Mouse (Mus musculus) neural tube, embryonic 13.5 days (tissue): ENCODE data around the gene Plp2. TPM values are rescaled to one million over a fixed set of nuclear protein-coding genes. Genes with fewer than 3 reads are reported as not detected.
"Not testable (repeated sequence)": the region's sequence is repeated elsewhere in the genome, so short reads cannot be mapped to it uniquely, and the experiment has no call there.

ENCODE experiments used
- ATAC-seq: fragments of 200-750 bp; cut with Nextera tagmentation; 2 replicates; pipeline ENCODE4 v1.8.0; 2017; ENCODE audit warnings: low read depth, mild to moderate bottlenecking, moderate TSS enrichment, moderate library complexity
- H3K27ac ChIP-seq: fragments of 300-500 bp; sonication (generic); replicated peaks from 2 replicates; pipeline ENCODE4 v1.5.1; 2015; ENCODE audit warnings: moderate library complexity, mild to moderate bottlenecking, inconsistent platforms
- H3K27me3 ChIP-seq: fragments of 300-500 bp; sonication (generic); 2 replicates; pipeline ENCODE4 v1.6.1; 2015; ENCODE audit warnings: mild to moderate bottlenecking, inconsistent platforms
- H3K36me3 ChIP-seq: fragments of 300-500 bp; sonication (generic); 2 replicates; pipeline ENCODE4 v1.6.1; 2015; ENCODE audit warnings: mild to moderate bottlenecking, inconsistent platforms
- H3K4me1 ChIP-seq: fragments of 300-500 bp; sonication (generic); replicated peaks from 2 replicates; pipeline ENCODE4 v1.6.1; 2015; ENCODE audit warnings: inconsistent platforms
- H3K4me2 ChIP-seq: fragments of 300-500 bp; sonication (generic); 2 replicates; pipeline ENCODE4 v1.6.1; 2015; ENCODE audit warnings: inconsistent platforms, mild to moderate bottlenecking, moderate library complexity
- H3K4me3 ChIP-seq: fragments of 300-500 bp; sonication (generic); 2 replicates; pipeline ENCODE4 v1.5.1; 2015; ENCODE audit warnings: mild to moderate bottlenecking, inconsistent platforms
- H3K9ac ChIP-seq: fragments of 300-500 bp; sonication (generic); 2 replicates; pipeline ENCODE4 v1.6.1; 2015; ENCODE audit warnings: moderate library complexity, mild to moderate bottlenecking, inconsistent platforms
- H3K9me3 ChIP-seq: fragments of 300-500 bp; sonication (generic); 2 replicates; pipeline ENCODE4 v1.6.1; 2016; ENCODE audit warnings: inconsistent platforms
- WGBS: fragments of 180-500 bp; shearing (Covaris S2); methylation state at CpG from one replicate; pipeline ENCODE4 v1.1.7; 2015; 5-methylcytosine and 5-hydroxymethylcytosine counted together
- polyA plus RNA-seq: library from polyadenylated mRNA; unstranded; fragments of >200 nt; fragmentation: Nextera tagmentation; extraction: Ambion mirVana; gene quantifications from 2 replicates; pipeline ENCODE4 v1.2.1, GENCODE M21; 2015

Gene Plp2
- polyA plus RNA-seq, result 27.2 and 33.4 TPM in 2 replicates

- no peaks in the 10 kb centered on the region for H3K9me3 ChIP-seq
- H3K27me3 ChIP-seq, result no peaks in the 10 kb centered on the region
- no peaks in the 10 kb centered on the region for H3K36me3 ChIP-seq
- peak within 1 kb of the TSS; percentile 52 for H3K4me2 ChIP-seq
- H3K4me1 ChIP-seq, result peaks cover 5% of the 10 kb centered on the region; the same call in 1 of the 2 replicates
- H3K27ac ChIP-seq, result no peak within 1 kb of the TSS
- peak within 1 kb of the TSS; percentile 55 for H3K9ac ChIP-seq
- peak; percentile 48 for ATAC-seq
- WGBS, result 19% methylated on average over 36 of the region's 36 CpGs
- peak within 1 kb of the TSS; percentile 37 for H3K4me3 ChIP-seq
Measured at GRCm38 (mm10) chrX:7670921-7671623, at the start of gene Plp2. Gene Plp2, minus strand, starts transcription at chrX:7671390.

GRCm38 (mm10) chrX:7716058-7716457 is 44.9 kb upstream of the Plp2 start:
- ATAC-seq, H3K27me3 ChIP-seq, H3K36me3 ChIP-seq, H3K9me3 ChIP-seq, H3K27ac ChIP-seq, H3K4me3 ChIP-seq, H3K9ac ChIP-seq, H3K4me1 ChIP-seq, H3K4me2 ChIP-seq: not testable (repeated sequence)
- WGBS, result 52% methylated on average over 1 of the region's 1 CpGs

- Histone ChIP-seq H3K27ac (0 out of 2 replicates have a peak within 1 kb of the TSS, but pooled peaks have one; percentile 38), H3K9ac (peak within 1 kb of the TSS; percentile 63), H3K4me3 (peak within 1 kb of the TSS; percentile 33), H3K4me2 (peak within 1 kb of the TSS; percentile 54)
- not testable (repeated sequence) for H3K4me1 ChIP-seq, H3K27me3 ChIP-seq, H3K36me3 ChIP-seq, H3K9me3 ChIP-seq
- 21% methylated on average over 56 of the region's 60 CpGs for WGBS
- peak; percentile 98 for ATAC-seq
Measured at GRCm38 (mm10) chrX:7714135-7714899, 43.1 kb upstream of the Plp2 start, which contains the start of gene Wdr45. Gene Wdr45, plus strand, starts transcription at chrX:7714333.

- 37% methylated on average over 6 of the region's 12 CpGs for WGBS
- Histone ChIP-seq H3K27ac (0 out of 2 replicates have a peak overlapping the region, but pooled peaks have one; percentile 38), H3K9ac (peak overlapping the region; percentile 63), H3K4me3 (peak overlapping the region; percentile 33), H3K4me2 (peak overlapping the region; percentile 54)
- H3K4me1 ChIP-seq, H3K36me3 ChIP-seq, ATAC-seq, H3K9me3 ChIP-seq, H3K27me3 ChIP-seq: not testable (repeated sequence)
Measured at GRCm38 (mm10) chrX:7713764-7714134, 42.6 kb upstream of the Plp2 start.

GRCm38 (mm10) chrX:7696954-7697381 is 25.8 kb upstream of the Plp2 start, which contains the start of gene Gpkow:
Gene Gpkow, plus strand, starts transcription at chrX:7697131.
- peak; percentile 97 for ATAC-seq
- Histone ChIP-seq H3K4me3 (peak within 1 kb of the TSS; percentile 53), H3K9me3 (no peaks in the 10 kb centered on the region), H3K4me2 (peak within 1 kb of the TSS; percentile 61), H3K36me3 (peaks cover 8% of the 10 kb centered on the region), H3K27ac (0 out of 2 replicates have a peak within 1 kb of the TSS, but pooled peaks have one; percentile 49), H3K27me3 (no peaks in the 10 kb centered on the region), H3K9ac (peak within 1 kb of the TSS; percentile 70), H3K4me1 (peaks cover 13% of the 10 kb centered on the region)
- 17% methylated on average over 33 of the region's 33 CpGs for WGBS

- 35% methylated on average over 6 of the region's 6 CpGs for WGBS
- Histone ChIP-seq H3K9me3 (no peaks in the 10 kb centered on the region), H3K4me3 (peak overlapping the region; percentile 53), H3K4me1 (peaks cover 13% of the 10 kb centered on the region), H3K9ac (no peak overlapping the region), H3K27me3 (no peaks in the 10 kb centered on the region), H3K36me3 (peaks cover 4% of the 10 kb centered on the region), H3K4me2 (peak overlapping the region; percentile 61), H3K27ac (no peak overlapping the region)
- ATAC-seq, result peak; percentile 60
Measured at GRCm38 (mm10) chrX:7696520-7696919, 25.3 kb upstream of the Plp2 start.

GRCm38 (mm10) chrX:7692862-7693261 is 21.7 kb upstream of the Plp2 start:
- H3K4me2 ChIP-seq, result no peak overlapping the region
- H3K9ac ChIP-seq, result no peak overlapping the region
- no peaks in the 10 kb centered on the region for H3K9me3 ChIP-seq
- no peaks in the 10 kb centered on the region for H3K36me3 ChIP-seq
- H3K4me3 ChIP-seq, result no peak overlapping the region
- H3K27ac ChIP-seq, result no peak overlapping the region
- H3K27me3 ChIP-seq, result no peaks in the 10 kb centered on the region
- ATAC-seq, result no peak
- WGBS, result 34% methylated on average over 4 of the region's 4 CpGs
- peaks cover 3% of the 10 kb centered on the region for H3K4me1 ChIP-seq

- WGBS, result 65% methylated on average over 3 of the region's 3 CpGs
- Histone ChIP-seq H3K27me3 (no peaks in the 10 kb centered on the region), H3K36me3 (no peaks in the 10 kb centered on the region), H3K4me3 (no peak overlapping the region), H3K4me1 (no peaks in the 10 kb centered on the region), H3K9me3 (no peaks in the 10 kb centered on the region), H3K27ac (no peak overlapping the region), H3K9ac (no peak overlapping the region), H3K4me2 (no peak overlapping the region)
- ATAC-seq, result no peak
Measured at GRCm38 (mm10) chrX:7690486-7690885, 19.3 kb upstream of the Plp2 start.

GRCm38 (mm10) chrX:7688321-7688720 is 17.1 kb upstream of the Plp2 start:
- Histone ChIP-seq H3K27ac (no peak overlapping the region), H3K4me1 (no peaks in the 10 kb centered on the region), H3K9ac (no peak overlapping the region), H3K9me3 (no peaks in the 10 kb centered on the region), H3K4me3 (no peak overlapping the region), H3K36me3 (no peaks in the 10 kb centered on the region), H3K27me3 (no peaks in the 10 kb centered on the region), H3K4me2 (no peak overlapping the region)
- 86% methylated on average over 2 of the region's 2 CpGs for WGBS
- ATAC-seq, result no peak

- Histone ChIP-seq H3K4me3 (peak within 1 kb of the TSS; percentile 25; the same call in 1 of the 2 replicates), H3K4me1 (no peaks in the 10 kb centered on the region), H3K36me3 (no peaks in the 10 kb centered on the region), H3K9me3 (no peaks in the 10 kb centered on the region), H3K27me3 (no peaks in the 10 kb centered on the region), H3K27ac (no peak within 1 kb of the TSS), H3K4me2 (peak within 1 kb of the TSS; percentile 50), H3K9ac (no peak within 1 kb of the TSS)
- 68% methylated on average over 14 of the region's 14 CpGs for WGBS
- no peak for ATAC-seq
Measured at GRCm38 (mm10) chrX:7680864-7681263, 9.7 kb upstream of the Plp2 start, which contains the start of gene Magix. Gene Magix, minus strand, starts transcription at chrX:7681251.

GRCm38 (mm10) chrX:7680057-7680412 is 8.8 kb upstream of the Plp2 start:
- Histone ChIP-seq H3K27ac (no peak overlapping the region), H3K36me3 (no peaks in the 10 kb centered on the region), H3K27me3 (no peaks in the 10 kb centered on the region), H3K4me3 (peak overlapping the region; percentile 25), H3K4me1 (no peaks in the 10 kb centered on the region), H3K4me2 (peak overlapping the region; percentile 50), H3K9ac (no peak overlapping the region), H3K9me3 (no peaks in the 10 kb centered on the region)
- peak; percentile 45; the same call in 1 of the 2 replicates for ATAC-seq
- WGBS, result 25% methylated on average over 12 of the region's 12 CpGs

GRCm38 (mm10) chrX:7679405-7680056 is 8.3 kb upstream of the Plp2 start:
- peak; percentile 92 for ATAC-seq
- H3K4me3 ChIP-seq, result peak overlapping the region; percentile 25
- H3K27ac ChIP-seq, result no peak overlapping the region

More at GRCm38 (mm10) chrX:7679405-7680056, 8.3 kb upstream of the Plp2 start:
- H3K27me3 ChIP-seq, result no peaks in the 10 kb centered on the region
- H3K9me3 ChIP-seq, result no peaks in the 10 kb centered on the region
- peak overlapping the region; percentile 50 for H3K4me2 ChIP-seq
- no peaks in the 10 kb centered on the region for H3K36me3 ChIP-seq
- no peak overlapping the region for H3K9ac ChIP-seq
- WGBS, result 17% methylated on average over 27 of the region's 27 CpGs
- H3K4me1 ChIP-seq, result no peaks in the 10 kb centered on the region
